Mouse (Mus musculus) CH12.LX (cell line): ENCODE data around the gene Il27. TPM values are rescaled to one million over a fixed set of nuclear protein-coding genes. Genes with fewer than 3 reads are reported as not detected.

Source experiments
- DNase-seq: peaks from one replicate; pipeline ENCODE4 v3.0.0-alpha.2; 2013; ENCODE audit errors: extremely low read depth
- H3K27ac ChIP-seq: 2 replicates; pipeline ENCODE4 v1.5.1; 2012; ENCODE audit warnings: low read depth, mild to moderate bottlenecking, control low read depth, moderate library complexity; ENCODE audit not compliant: insufficient read depth
- H3K27me3 ChIP-seq: replicated peaks from 2 replicates; pipeline ENCODE3; 2012; ENCODE audit warnings: inconsistent platforms
- H3K36me3 ChIP-seq, 2 experiments: replicated peaks in 1 of 2; 2 replicates each; pipeline versions ENCODE3 to v1.6.1; 2012; ENCODE audit warnings: inconsistent platforms in 1 of 2, low read length in 1 of 2, mild to moderate bottlenecking in 1 of 2, mixed read lengths in 1 of 2, moderate library complexity in 1 of 2; ENCODE audit not compliant: control insufficient read depth in 1 of 2, insufficient read depth in 1 of 2
- H3K4me1 ChIP-seq, 2 experiments: 2 replicates each; pipeline ENCODE4 v1.6.1; 2012; ENCODE audit warnings: inconsistent platforms in 1 of 2, moderate library complexity in 1 of 2; ENCODE audit not compliant: insufficient read depth in 2 of 2, control insufficient read depth in 1 of 2
- H3K4me2 ChIP-seq: 2 replicates; pipeline ENCODE4 v1.6.1; 2012; ENCODE audit warnings: low read depth, mild to moderate bottlenecking, control low read depth; ENCODE audit not compliant: poor library complexity, insufficient read depth, severe bottlenecking
- H3K4me3 ChIP-seq, 3 experiments: fragments of 150-350 bp in 1 of 3; sonication (generic) in 1 of 3; replicated peaks in 1 of 3; 2 replicates each; pipeline versions ENCODE3 to v1.5.1; 2011 to 2012; ENCODE audit warnings: low read depth in 2 of 3, low read length in 2 of 3, mild to moderate bottlenecking in 2 of 3, moderate library complexity in 2 of 3, control low read depth in 1 of 3, improper control_type of control experiment in 1 of 3, inconsistent platforms in 1 of 3, mixed read lengths in 1 of 3; ENCODE audit not compliant: poor library complexity in 1 of 3
- H3K79me2 ChIP-seq: replicated peaks from 2 replicates; pipeline ENCODE4 v1.6.1; 2012; ENCODE audit warnings: mild to moderate bottlenecking, moderate library complexity; ENCODE audit not compliant: control insufficient read depth, poor library complexity, insufficient read depth, severe bottlenecking; ENCODE audit errors: extremely low read depth
- H3K9ac ChIP-seq: 2 replicates; pipeline ENCODE4 v1.6.1; 2012; ENCODE audit warnings: low read depth, mild to moderate bottlenecking, control low read depth, moderate library complexity; ENCODE audit not compliant: insufficient read depth
- H3K9me3 ChIP-seq: replicated peaks from 2 replicates; pipeline ENCODE3; 2012; ENCODE audit warnings: low read length, inconsistent platforms, mixed read lengths
- BHLHE40 ChIP-seq: IDR thresholded peaks from 2 replicates; pipeline ENCODE4 v1.6.1; 2011; ENCODE audit warnings: mild to moderate bottlenecking, low read depth, low read length, improper control_type of control experiment
- CHD2 ChIP-seq: IDR thresholded peaks from 2 replicates; pipeline ENCODE4 v1.6.1; 2011; ENCODE audit warnings: low read length, improper control_type of control experiment
- CTCF ChIP-seq, 2 experiments: IDR thresholded peaks in 1 of 2; conservative IDR thresholded peaks in 1 of 2; 2 replicates each; pipeline ENCODE4 v1.5.1; 2011 to 2012; ENCODE audit warnings: low read depth in 2 of 2, low read length in 2 of 2, improper control_type of control experiment in 1 of 2, inconsistent platforms in 1 of 2, mild to moderate bottlenecking in 1 of 2, moderate library complexity in 1 of 2
- ETS1 ChIP-seq: conservative IDR thresholded peaks from 2 replicates; pipeline ENCODE4 v1.6.1; 2012; ENCODE audit warnings: low read depth, mild to moderate bottlenecking, inconsistent platforms, low read length, improper control_type of control experiment, moderate library complexity
- GABPA ChIP-seq: IDR thresholded peaks from 2 replicates; pipeline ENCODE4 v1.6.1; 2012; ENCODE audit warnings: low read depth, low read length, improper control_type of control experiment, inconsistent platforms; ENCODE audit not compliant: insufficient replicate concordance
- HCFC1 ChIP-seq: IDR thresholded peaks from 2 replicates; pipeline ENCODE4 v1.6.1; 2012; ENCODE audit warnings: low read depth, mild to moderate bottlenecking, inconsistent platforms, low read length, improper control_type of control experiment
- JUND ChIP-seq: conservative IDR thresholded peaks from 2 replicates; pipeline ENCODE4 v1.6.1; 2011; ENCODE audit warnings: low read depth, low read length, improper control_type of control experiment
- MAFK ChIP-seq: IDR thresholded peaks from 2 replicates; pipeline ENCODE4 v1.6.1; 2011; ENCODE audit warnings: low read length, improper control_type of control experiment; ENCODE audit not compliant: insufficient replicate concordance
- MEF2A ChIP-seq: IDR thresholded peaks from 2 replicates; pipeline ENCODE4 v1.6.1; 2014; ENCODE audit warnings: low read depth, mild to moderate bottlenecking, inconsistent platforms, low read length, improper control_type of control experiment, borderline replicate concordance
- MXI1 ChIP-seq: IDR thresholded peaks from 2 replicates; pipeline ENCODE4 v1.6.1; 2011; ENCODE audit warnings: mild to moderate bottlenecking, low read depth, low read length, improper control_type of control experiment
- PAX5 ChIP-seq: IDR thresholded peaks from 2 replicates; pipeline ENCODE4 v1.6.1; 2012; ENCODE audit warnings: low read length, inconsistent platforms, mixed read lengths
- POLR2AphosphoS2 ChIP-seq: IDR thresholded peaks from 2 replicates; pipeline ENCODE4 v1.6.1; 2011; ENCODE audit warnings: low read depth, low read length, improper control_type of control experiment
- RAD21 ChIP-seq: IDR thresholded peaks from 2 replicates; pipeline ENCODE4 v1.6.1; 2011; ENCODE audit warnings: low read depth, mild to moderate bottlenecking, low read length, improper control_type of control experiment, moderate library complexity
- SIN3A ChIP-seq: IDR thresholded peaks from 2 replicates; pipeline ENCODE4 v1.6.1; 2012; ENCODE audit warnings: low read length, improper control_type of control experiment, inconsistent platforms
- SMC3 ChIP-seq: IDR thresholded peaks from 2 replicates; pipeline ENCODE4 v1.6.1; 2011; ENCODE audit warnings: low read depth, low read length, improper control_type of control experiment
- TBP ChIP-seq: conservative IDR thresholded peaks from 2 replicates; pipeline ENCODE4 v1.6.1; 2011; ENCODE audit warnings: low read depth, low read length, improper control_type of control experiment
- TCF12 ChIP-seq: IDR thresholded peaks from 2 replicates; pipeline ENCODE4 v1.6.1; 2014; ENCODE audit warnings: low read depth, mild to moderate bottlenecking, inconsistent platforms, low read length, improper control_type of control experiment
- UBTF ChIP-seq: IDR thresholded peaks from 2 replicates; pipeline ENCODE4 v1.6.1; 2012; ENCODE audit warnings: low read depth, mild to moderate bottlenecking, inconsistent platforms, low read length, improper control_type of control experiment, moderate library complexity
- USF1 ChIP-seq: IDR thresholded peaks from 2 replicates; pipeline ENCODE4 v1.6.1; 2014; ENCODE audit warnings: low read depth, mild to moderate bottlenecking, inconsistent platforms, low read length, improper control_type of control experiment
- USF2 ChIP-seq: conservative IDR thresholded peaks from 2 replicates; pipeline ENCODE4 v1.6.1; 2011; ENCODE audit warnings: low read depth, low read length, improper control_type of control experiment
- ZNF384 ChIP-seq: IDR thresholded peaks from 2 replicates; pipeline ENCODE4 v1.6.1; 2012; ENCODE audit warnings: low read depth, low read length, improper control_type of control experiment, inconsistent platforms
- dilution Hi-C: fragments of 300-500 bp; cut with MboI; formaldehyde crosslinking; loops from 2 replicates; pipeline ENCODE4 v1.14.3; 2020; ENCODE audit warnings: low sequenced_read_pairs; ENCODE audit not compliant: extremely low pct_unique_long_range_greater_than_20kb, extremely low pct_ligation_motif_present
- in situ Hi-C: fragments of 300-500 bp; cut with MboI; formaldehyde crosslinking; loops from 3 replicates; pipeline ENCODE4 v1.14.3; 2019; ENCODE audit warnings: low sequenced_read_pairs, low pct_ligation_motif_present, low pct_unique_long_range_greater_than_20kb, mixed read lengths
- polyA plus RNA-seq: library from polyadenylated mRNA; unstranded; fragments of >175 nt; gene quantifications from 2 replicates; pipeline ENCODE4 v1.2.1, GENCODE M21; 2012; ENCODE audit warnings: low read depth; ENCODE audit not compliant: insufficient read length
- total RNA-seq, 2 experiments: library from RNA; depleted of rRNA; stranded (reverse); fragments of 300-350 nt in 1 of 2; fragments of >200 nt in 1 of 2; gene quantifications; 2 replicates each; pipeline ENCODE4 v1.2.3; 2012 to 2014

Il27 gene
- total and polyA plus RNA-seq, 3 experiments, result 0.31 TPM; not detected in 2

DNA sequence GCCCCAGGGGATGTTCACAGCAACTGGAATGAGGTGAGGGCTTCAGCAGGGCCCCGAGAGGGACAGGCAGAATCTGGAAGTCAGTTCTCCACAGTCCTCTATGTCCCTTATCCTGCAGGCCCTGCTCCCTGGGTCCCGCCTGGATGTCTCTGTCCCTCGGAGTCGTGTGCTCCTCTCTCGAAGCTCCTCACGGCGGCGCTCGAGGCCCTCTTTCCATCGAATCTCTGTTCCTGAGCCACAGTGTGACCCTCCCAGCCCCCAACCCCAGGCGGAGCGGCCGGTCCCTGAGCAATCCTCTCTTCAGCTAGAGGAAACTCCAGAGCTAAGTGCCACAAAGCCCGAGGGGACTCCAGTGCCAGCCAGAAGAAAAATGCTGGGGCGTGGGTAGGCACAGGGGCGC, 7.0 kb downstream of the Il27 start:
- Histone ChIP-seq H3K27ac (no peak overlapping the region), H3K9ac (no peak overlapping the region), H3K27me3 (peaks cover 2% of the 10 kb centered on the region), H3K36me3 (peaks cover 0 to 14% of the 10 kb centered on the region in 2 experiments), H3K79me2 (no peaks in the 10 kb centered on the region), H3K4me1 (peaks cover 9 to 29% of the 10 kb centered on the region in 2 experiments; a peak in 3 of 4 replicates), H3K9me3 (no peaks in the 10 kb centered on the region), H3K4me2 (no peak overlapping the region), H3K4me3 (no peak overlapping the region)
- dilution Hi-C loops, result no loop called here
- DNase-seq, result no peak
- TF ChIP-seq SMC3, result 0 out of 2 replicates have a peak, but pooled peaks have one; percentile 9
- TF ChIP-seq ZNF384, result no peak
- TF ChIP-seq TBP, result no peak
- TF ChIP-seq SIN3A, result no peak
- no peak for TF ChIP-seq CHD2
- TF ChIP-seq GABPA, result no peak
- no peak for TF ChIP-seq POLR2AphosphoS2
- no peak for TF ChIP-seq BHLHE40
- TF ChIP-seq PAX5, result no peak
- peak; percentile 14 for TF ChIP-seq RAD21
- in situ Hi-C loops, result no loop called here

DNA sequence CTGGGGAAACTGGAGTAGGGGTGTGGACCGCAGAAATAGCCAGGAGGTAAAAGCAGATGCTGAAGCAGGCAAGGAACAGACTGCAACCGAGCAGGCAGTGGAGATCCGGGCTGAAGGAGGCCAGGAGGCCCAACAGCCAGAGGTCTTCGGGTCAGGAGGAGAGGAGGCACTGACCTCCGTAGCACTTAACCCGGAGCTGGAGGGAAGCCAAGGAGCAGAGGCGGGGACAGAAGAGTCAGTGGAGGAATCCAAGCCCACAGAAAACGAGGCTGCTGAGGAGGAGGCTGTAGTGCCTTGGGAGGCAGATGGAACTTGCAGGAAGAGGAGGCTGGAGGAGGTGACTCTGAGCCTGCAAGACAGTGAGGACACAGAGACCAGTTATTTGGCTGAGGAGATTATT, 7.9 kb downstream of the Il27 start:
- in situ Hi-C loops (no loop called here), dilution Hi-C loops (no loop called here)
- TF ChIP-seq HCFC1, result no peak
- no peak for TF ChIP-seq ZNF384
- TF ChIP-seq CTCF (conservative IDR thresholded peaks at IDR 0.05 in 1 of 2, IDR thresholded peaks at IDR 0.05 in 1 of 2; ENCODE audit: low read depth in 2 of 2, low read length in 2 of 2), result no peak
- TF ChIP-seq ETS1, result no peak
- no peak for TF ChIP-seq TCF12
- TF ChIP-seq USF1, result no peak
- no peak for TF ChIP-seq USF2
- TF ChIP-seq MEF2A, result no peak
- TF ChIP-seq SIN3A, result no peak
- no peak for TF ChIP-seq MXI1
- no peak for TF ChIP-seq JUND
- TF ChIP-seq MAFK, result no peak
- TF ChIP-seq UBTF, result no peak
- TF ChIP-seq TBP, result no peak
- H3K27ac ChIP-seq, result no peak overlapping the region
- H3K79me2 ChIP-seq, result no peaks in the 10 kb centered on the region
- H3K36me3 ChIP-seq, result peaks cover 0 to 19% of the 10 kb centered on the region in 2 experiments
- peaks cover 9 to 36% of the 10 kb centered on the region in 2 experiments; a peak in 3 of 4 replicates for H3K4me1 ChIP-seq
- H3K4me3 ChIP-seq, result no peak overlapping the region
- H3K9me3 ChIP-seq, result no peaks in the 10 kb centered on the region
- no peak overlapping the region for H3K9ac ChIP-seq
- no peaks in the 10 kb centered on the region for H3K27me3 ChIP-seq
- no peak overlapping the region for H3K4me2 ChIP-seq
- DNase-seq, result no peak
